Mouse (Mus musculus) left cerebral cortex, adult 6 months (tissue): ENCODE measurements around the gene Rab11fip4. TPM values are rescaled to one million over a fixed set of nuclear protein-coding genes. Genes with fewer than 3 reads are reported as not detected.

Experiments
- long read RNA-seq, 2 experiments: library from polyadenylated mRNA; unstranded; transcript quantifications; one replicate each; pipeline ENCODE4 v2.0.0; 2019 to 2020
- polyA plus RNA-seq: library from polyadenylated mRNA; unstranded; fragments of <200 nt; fragmentation: Nextera tagmentation; gene quantifications from 2 replicates; pipeline ENCODE4 v1.2.3, GENCODE M21; 2021

Rab11fip4 gene
- 21.2 and 45.9 TPM in 2 replicates for polyA plus RNA-seq
- long read RNA-seq, experiment 1, full-length matches to known transcripts: 1 of 27 reads
- long read RNA-seq, experiment 1, partial matches to known transcripts: 0 of 27 reads
- long read RNA-seq, experiment 1, other reads (novel, unspliced or antisense): 26 of 27 reads
- long read RNA-seq, experiment 2, partial matches to known transcripts: 0 of 23 reads
- long read RNA-seq, experiment 2, other reads (novel, unspliced or antisense): 23 of 23 reads

GRCm38 (mm10) chr11:79590664-79591590, at the start of gene Rab11fip4:
TSS of gene Rab11fip4 (plus strand) at chr11:79591212.

Other genes with a start within 250 kb of the Rab11fip4 start
- 51.3 and 66.3 TPM in 2 replicates for gene Omg, start 87.1 kb upstream of the Rab11fip4 start, polyA plus RNA-seq
- gene Evi2b, start 67.5 kb upstream of the Rab11fip4 start, polyA plus RNA-seq: 0.43 and 0.47 TPM in 2 replicates
- gene Evi2, start 60.6 kb upstream of the Rab11fip4 start, polyA plus RNA-seq: 0.07 and 0.19 TPM in 2 replicates
- gene Evi2a, start 60.6 kb upstream of the Rab11fip4 start, polyA plus RNA-seq: 45.0 and 57.1 TPM in 2 replicates